Mouse (Mus musculus) heart, embryonic 11.5 days (tissue): ENCODE results near the gene Paqr4. TPM values are rescaled to one million over a fixed set of nuclear protein-coding genes. Genes with fewer than 3 reads are reported as not detected.

Source experiments
- ATAC-seq: fragments of 200-750 bp; cut with Nextera tagmentation; replicated peaks from 2 replicates; pipeline ENCODE4 v1.8.0; 2017; ENCODE audit warnings: moderate library complexity; ENCODE audit not compliant: insufficient number of reproducible peaks, low FRiP score, low TSS enrichment
- H3K27ac ChIP-seq: fragments of 300-500 bp; sonication (generic); 2 replicates; pipeline ENCODE4 v1.5.1; 2014; ENCODE audit warnings: mild to moderate bottlenecking, low read depth, low read length
- H3K27me3 ChIP-seq: fragments of 300-500 bp; sonication (generic); 2 replicates; pipeline ENCODE4 v1.6.1; 2014; ENCODE audit warnings: mild to moderate bottlenecking, low read length, mixed read lengths; ENCODE audit not compliant: control insufficient read depth, insufficient read depth
- H3K36me3 ChIP-seq: fragments of 300-500 bp; sonication (generic); 2 replicates; pipeline ENCODE4 v1.6.1; 2014; ENCODE audit warnings: mild to moderate bottlenecking, low read length, moderate library complexity, mixed read lengths; ENCODE audit not compliant: control insufficient read depth, insufficient read depth
- H3K4me1 ChIP-seq: fragments of 300-500 bp; sonication (generic); 2 replicates; pipeline ENCODE4 v1.6.1; 2014; ENCODE audit warnings: low read length; ENCODE audit not compliant: control insufficient read depth, insufficient read depth
- H3K4me2 ChIP-seq: fragments of 300-500 bp; sonication (generic); 2 replicates; pipeline ENCODE4 v1.6.1; 2014; ENCODE audit warnings: mild to moderate bottlenecking, moderate library complexity
- H3K4me3 ChIP-seq: fragments of 300-500 bp; sonication (generic); 2 replicates; pipeline ENCODE4 v1.5.1; 2014; ENCODE audit warnings: low read depth, low read length
- H3K9ac ChIP-seq: fragments of 300-500 bp; sonication (generic); 2 replicates; pipeline ENCODE4 v1.6.1; 2014; ENCODE audit warnings: mild to moderate bottlenecking, low read depth, low read length, moderate library complexity
- H3K9me3 ChIP-seq: fragments of 300-500 bp; sonication (generic); replicated peaks from 2 replicates; pipeline ENCODE4 v1.6.1; 2016; ENCODE audit warnings: low read length; ENCODE audit not compliant: control insufficient read depth
- WGBS: fragments of 180-500 bp; shearing (Covaris S2); extraction: QIAGEN DNeasy Blood & Tissue Kit; methylation state at CpG from one replicate; pipeline ENCODE4 v1.1.7; 2014; ENCODE audit not compliant: insufficient replicate concordance; 5-methylcytosine and 5-hydroxymethylcytosine counted together
- polyA plus RNA-seq: library from polyadenylated mRNA; unstranded; fragments of >200 nt; fragmentation: Nextera tagmentation; extraction: Ambion mirVana; gene quantifications from 2 replicates; pipeline ENCODE4 v1.2.1, GENCODE M21; 2014

Paqr4 gene
- polyA plus RNA-seq, 1 experiment from 2014 or later, result 7.9 TPM

DNA sequence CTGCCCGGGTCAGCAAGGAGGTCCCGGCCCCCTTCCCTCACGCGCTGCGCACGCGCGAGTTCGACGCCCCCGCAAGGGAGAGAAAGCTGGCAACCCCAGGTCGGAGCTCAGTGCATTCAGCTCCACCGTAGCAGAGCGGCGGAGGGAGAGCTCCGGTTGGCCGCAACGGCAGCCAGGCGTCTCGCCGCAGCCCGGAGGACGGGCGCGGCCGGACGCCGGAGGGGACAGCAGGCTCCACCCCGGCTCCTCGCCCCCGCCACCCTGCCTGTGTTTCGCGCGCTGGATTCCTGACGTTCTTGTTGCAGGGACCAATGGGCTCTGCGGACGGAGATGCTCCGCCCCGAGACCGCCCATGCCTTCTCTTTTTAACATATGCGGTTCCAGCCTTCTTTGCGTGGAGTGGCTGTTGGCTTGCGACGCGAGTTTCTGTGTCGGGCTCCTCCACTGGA, 507 bp downstream of the Paqr4 start:
- H3K36me3 ChIP-seq, result peaks cover 5% of the 10 kb centered on the region; the same call in 1 of the 2 replicates
- ATAC-seq, result peak; percentile 74
- peaks cover 23% of the 10 kb centered on the region for H3K4me1 ChIP-seq
- WGBS, result under 1% methylated on average over 46 of the region's 46 CpGs
- peak overlapping the region; percentile 99 for H3K4me2 ChIP-seq
- H3K9ac ChIP-seq, result peak overlapping the region; percentile 78
- no peaks in the 10 kb centered on the region for H3K9me3 ChIP-seq
- peak overlapping the region; percentile 67 for H3K4me3 ChIP-seq
- H3K27me3 ChIP-seq, result peaks cover 83% of the 10 kb centered on the region
- H3K27ac ChIP-seq, result 0 out of 2 replicates have a peak overlapping the region, but pooled peaks have one; percentile 22

DNA sequence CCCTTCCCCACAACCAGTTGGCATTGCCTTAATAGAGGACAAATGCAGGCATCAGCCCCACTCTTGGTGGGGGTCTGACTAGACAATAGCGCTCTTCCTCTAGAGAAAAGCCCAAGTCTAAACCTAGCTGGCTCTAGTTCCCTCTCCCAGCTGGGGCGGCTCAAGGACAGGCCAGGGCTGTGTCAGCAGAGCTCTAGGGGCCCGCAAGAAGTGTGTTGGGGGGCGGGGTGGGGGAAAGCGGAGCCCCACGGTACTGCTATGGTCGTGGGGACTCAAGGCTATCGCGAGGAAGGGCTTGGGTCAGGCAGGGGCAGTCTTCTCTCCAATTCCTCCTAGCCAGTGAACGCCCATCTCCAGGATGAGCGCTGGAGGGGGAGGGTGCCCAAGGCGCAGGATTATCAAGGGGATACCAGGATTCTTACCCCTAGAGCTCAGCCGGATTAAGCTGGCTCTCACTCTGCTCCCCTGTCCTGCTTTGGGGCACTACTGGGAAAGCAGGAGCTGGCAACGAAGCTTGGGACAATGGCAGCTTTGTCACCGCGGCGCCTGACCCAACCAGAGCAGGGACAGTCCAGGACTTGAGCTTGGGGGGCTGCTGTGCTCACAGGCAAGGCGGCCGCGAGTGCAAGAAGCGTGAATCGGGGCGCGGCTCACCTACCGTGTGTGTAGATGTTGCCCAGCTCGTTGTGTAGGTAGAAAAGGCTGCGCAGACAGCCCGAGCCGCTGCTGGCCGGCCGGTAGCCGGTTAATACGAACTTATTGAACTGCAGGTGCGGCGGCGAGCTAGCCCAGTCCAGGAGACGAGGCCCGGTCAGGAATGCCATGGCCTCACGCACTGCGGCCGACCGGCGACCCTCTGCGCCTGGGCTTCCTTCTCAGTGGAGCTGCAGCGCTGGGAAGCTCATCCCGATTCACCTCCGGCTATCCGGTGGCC, 1.2 kb downstream of the Paqr4 start:
- Histone ChIP-seq H3K9ac (peak overlapping the region; percentile 78), H3K4me3 (peak overlapping the region; percentile 67), H3K27me3 (peaks cover 76% of the 10 kb centered on the region), H3K9me3 (no peaks in the 10 kb centered on the region), H3K4me1 (peaks cover 17% of the 10 kb centered on the region), H3K36me3 (peaks cover 5% of the 10 kb centered on the region; the same call in 1 of the 2 replicates), H3K27ac (0 out of 2 replicates have a peak overlapping the region, but pooled peaks have one; percentile 22), H3K4me2 (peak overlapping the region; percentile 99)
- ATAC-seq, result peak; percentile 15
- WGBS, result 2% methylated on average over 48 of the region's 48 CpGs

DNA sequence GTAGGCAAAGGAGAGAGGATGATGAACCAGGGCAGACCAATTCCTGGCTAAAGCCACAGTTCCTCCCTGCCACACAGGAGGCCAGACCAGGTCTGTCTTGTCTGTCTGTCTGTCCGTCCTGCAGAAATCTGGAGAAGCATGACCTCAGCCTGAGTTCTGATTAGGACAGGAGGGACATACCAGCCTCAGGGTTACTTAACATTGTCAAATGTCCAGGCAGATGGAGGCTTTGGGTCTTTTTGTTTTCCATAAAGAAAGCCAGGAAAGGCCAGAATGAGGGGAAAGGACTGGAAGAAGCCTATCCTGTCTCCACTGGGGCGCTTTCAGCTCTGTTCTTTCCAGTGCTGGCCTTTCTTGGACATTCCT, 1.8 kb downstream of the Paqr4 start:
- Histone ChIP-seq H3K4me3 (peak overlapping the region; percentile 67), H3K36me3 (peaks cover 8% of the 10 kb centered on the region), H3K9ac (no peak overlapping the region), H3K9me3 (no peaks in the 10 kb centered on the region), H3K27ac (no peak overlapping the region), H3K27me3 (peaks cover 69% of the 10 kb centered on the region), H3K4me2 (peak overlapping the region; percentile 99), H3K4me1 (peaks cover 17% of the 10 kb centered on the region)
- ATAC-seq, result no peak
- WGBS, result 38% methylated on average over 2 of the region's 2 CpGs

DNA sequence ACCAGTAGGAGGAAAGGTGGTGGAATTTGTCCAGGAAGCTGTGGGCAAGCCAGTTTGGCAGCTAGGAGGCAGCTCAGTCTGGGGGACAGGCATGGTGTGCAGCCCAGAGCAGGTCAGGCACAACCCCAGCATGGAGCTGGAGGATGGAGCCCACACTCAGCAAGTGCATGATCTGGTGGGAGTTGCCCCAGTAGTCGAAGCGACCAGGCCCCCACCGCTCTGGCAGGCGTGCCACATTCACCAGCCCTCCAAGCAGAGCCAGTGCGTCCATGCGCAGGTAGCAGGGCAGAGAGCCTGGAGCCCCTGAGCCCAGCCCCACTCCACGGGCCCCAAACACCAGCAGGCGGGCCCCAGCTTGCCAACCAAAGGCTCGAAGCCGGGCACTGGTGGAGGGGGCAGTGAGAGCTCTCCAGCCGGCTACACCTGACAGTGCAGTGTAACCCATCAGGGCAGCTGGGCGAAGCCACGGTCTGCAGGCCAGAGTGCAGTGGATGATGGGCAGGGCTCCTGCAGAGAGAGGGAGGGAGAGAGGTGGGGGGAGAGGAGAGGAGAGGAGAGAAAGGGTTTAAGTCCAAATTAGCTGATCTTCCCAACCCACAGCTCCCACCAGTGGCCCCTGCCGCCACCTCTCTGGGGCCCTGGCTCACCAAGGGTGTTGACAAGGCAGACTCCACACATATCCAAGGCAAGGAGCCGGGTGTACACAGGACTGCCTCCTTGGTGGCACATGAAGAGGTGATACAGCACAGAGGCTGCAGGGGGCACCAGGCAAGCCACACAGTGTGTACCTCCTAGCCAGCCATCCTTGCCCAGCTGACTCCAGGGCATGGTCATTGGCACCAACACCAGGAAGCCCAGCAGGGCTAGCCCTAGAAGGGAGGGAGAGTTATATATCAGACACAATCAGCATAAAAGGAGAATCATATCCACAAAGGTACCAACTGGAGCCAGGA, 2.9 kb downstream of the Paqr4 start:
- Histone ChIP-seq H3K36me3 (peaks cover 12% of the 10 kb centered on the region), H3K4me1 (peaks cover 17% of the 10 kb centered on the region), H3K27me3 (peaks cover 59% of the 10 kb centered on the region), H3K9ac (no peak overlapping the region), H3K9me3 (no peaks in the 10 kb centered on the region), H3K4me3 (no peak overlapping the region), H3K27ac (no peak overlapping the region), H3K4me2 (no peak overlapping the region)
- ATAC-seq, result no peak
- WGBS, result 60% methylated on average over 15 of the region's 15 CpGs

DNA sequence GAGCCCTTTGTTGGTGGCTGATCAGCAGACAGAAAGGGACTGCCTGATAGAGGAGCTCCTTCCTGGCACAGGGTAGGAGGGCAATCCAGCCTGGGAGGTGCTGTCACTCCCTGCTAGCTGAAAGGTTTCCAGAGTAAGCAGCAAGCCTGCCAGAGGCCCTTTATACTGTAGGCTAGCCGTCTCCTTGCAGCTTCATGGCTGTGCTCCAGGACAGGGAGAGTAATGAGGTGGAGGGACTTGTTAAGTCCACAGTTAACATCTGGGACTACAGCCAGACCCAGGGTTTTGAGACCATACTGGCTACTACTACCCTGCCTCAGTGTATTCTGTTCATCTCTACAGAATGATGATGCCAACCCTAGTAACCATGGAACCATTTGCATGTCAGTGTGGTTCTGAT, 6.3 kb downstream of the Paqr4 start:
- Histone ChIP-seq H3K36me3 (peaks cover 12% of the 10 kb centered on the region), H3K9ac (no peak overlapping the region), H3K4me3 (no peak overlapping the region), H3K9me3 (no peaks in the 10 kb centered on the region), H3K27me3 (peaks cover 25% of the 10 kb centered on the region), H3K4me1 (peaks cover 7% of the 10 kb centered on the region), H3K4me2 (no peak overlapping the region), H3K27ac (no peak overlapping the region)
- no peak for ATAC-seq
- WGBS, result 77% methylated on average over 1 of the region's 1 CpGs

DNA sequence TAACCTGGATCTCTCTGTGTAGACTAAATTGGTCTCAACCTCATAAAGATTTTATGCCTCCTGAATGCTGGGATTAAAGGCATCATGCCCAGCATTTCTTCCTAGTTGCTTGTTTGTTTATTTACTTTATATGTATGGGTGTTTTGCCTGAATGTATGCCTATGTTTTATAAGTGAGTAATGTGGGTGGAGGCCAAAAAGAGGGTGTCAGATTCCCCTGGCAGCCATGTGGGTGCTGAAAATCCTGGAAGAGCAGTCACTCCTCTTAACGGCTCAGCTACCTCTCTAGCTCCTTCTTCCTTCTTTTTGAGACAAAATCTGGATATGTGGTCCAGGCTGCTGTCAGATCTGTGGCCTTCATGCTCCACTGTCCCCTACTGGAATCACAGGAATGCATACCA, 10.2 kb downstream of the Paqr4 start:
- no peak for ATAC-seq
- H3K9ac ChIP-seq, result no peak overlapping the region
- peaks cover under 1% of the 10 kb centered on the region; the same call in 1 of the 2 replicates for H3K27me3 ChIP-seq
- peaks cover 3% of the 10 kb centered on the region; the same call in 1 of the 2 replicates for H3K4me1 ChIP-seq
- H3K9me3 ChIP-seq, result no peaks in the 10 kb centered on the region
- H3K4me2 ChIP-seq, result no peak overlapping the region
- no peak overlapping the region for H3K27ac ChIP-seq
- H3K36me3 ChIP-seq, result peaks cover 9% of the 10 kb centered on the region
- 61% methylated on average over 1 of the region's 1 CpGs for WGBS
- no peak overlapping the region for H3K4me3 ChIP-seq

DNA sequence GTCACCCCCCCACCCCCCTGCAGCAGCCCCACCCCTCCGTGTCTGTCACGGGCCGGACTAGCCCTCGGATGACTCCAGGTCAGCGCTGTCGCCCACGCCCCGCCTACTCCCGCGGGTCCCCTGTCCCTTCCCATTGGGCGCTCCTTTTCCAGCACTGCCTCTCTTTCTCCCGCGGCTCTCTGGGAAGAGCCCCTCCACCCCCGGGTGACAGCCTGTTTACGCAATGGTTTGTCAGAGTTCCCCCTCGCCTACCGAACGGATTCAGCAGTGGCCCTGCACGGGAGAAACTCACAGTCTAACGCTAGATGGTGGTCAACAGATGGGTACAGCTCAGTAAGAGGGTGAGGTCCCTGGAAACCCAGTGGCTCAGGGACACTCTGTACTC, 13.9 kb downstream of the Paqr4 start:
- Histone ChIP-seq H3K27me3 (no peaks in the 10 kb centered on the region), H3K9me3 (no peaks in the 10 kb centered on the region), H3K4me1 (peaks cover 3% of the 10 kb centered on the region; the same call in 1 of the 2 replicates), H3K4me2 (peak overlapping the region; percentile 77), H3K4me3 (peak overlapping the region; percentile 90), H3K27ac (peak overlapping the region; percentile 95), H3K36me3 (no peaks in the 10 kb centered on the region), H3K9ac (peak overlapping the region; percentile 89)
- WGBS, result under 1% methylated on average over 20 of the region's 20 CpGs
- ATAC-seq, result peak; percentile 90
